Mouse (Mus musculus) CH12.LX (cell line): ENCODE measurements around the gene Rab3b. TPM values are rescaled to one million over a fixed set of nuclear protein-coding genes. Genes with fewer than 3 reads are reported as not detected.

Experiments
- DNase-seq: peaks from one replicate; pipeline ENCODE4 v3.0.0-alpha.2; 2013; ENCODE audit errors: extremely low read depth
- H3K27ac ChIP-seq: 2 replicates; pipeline ENCODE4 v1.5.1; 2012; ENCODE audit warnings: low read depth, mild to moderate bottlenecking, control low read depth, moderate library complexity; ENCODE audit not compliant: insufficient read depth
- H3K27me3 ChIP-seq: replicated peaks from 2 replicates; pipeline ENCODE3; 2012; ENCODE audit warnings: inconsistent platforms
- H3K36me3 ChIP-seq, 2 experiments: replicated peaks in 1 of 2; 2 replicates each; pipeline versions ENCODE3 to v1.6.1; 2012; ENCODE audit warnings: inconsistent platforms in 1 of 2, low read length in 1 of 2, mild to moderate bottlenecking in 1 of 2, mixed read lengths in 1 of 2, moderate library complexity in 1 of 2; ENCODE audit not compliant: control insufficient read depth in 1 of 2, insufficient read depth in 1 of 2
- H3K4me1 ChIP-seq, 2 experiments: 2 replicates each; pipeline ENCODE4 v1.6.1; 2012; ENCODE audit warnings: inconsistent platforms in 1 of 2, moderate library complexity in 1 of 2; ENCODE audit not compliant: insufficient read depth in 2 of 2, control insufficient read depth in 1 of 2
- H3K4me2 ChIP-seq: 2 replicates; pipeline ENCODE4 v1.6.1; 2012; ENCODE audit warnings: low read depth, mild to moderate bottlenecking, control low read depth; ENCODE audit not compliant: poor library complexity, insufficient read depth, severe bottlenecking
- H3K4me3 ChIP-seq, 3 experiments: fragments of 150-350 bp in 1 of 3; sonication (generic) in 1 of 3; replicated peaks in 1 of 3; 2 replicates each; pipeline versions ENCODE3 to v1.5.1; 2011 to 2012; ENCODE audit warnings: low read depth in 2 of 3, low read length in 2 of 3, mild to moderate bottlenecking in 2 of 3, moderate library complexity in 2 of 3, control low read depth in 1 of 3, improper control_type of control experiment in 1 of 3, inconsistent platforms in 1 of 3, mixed read lengths in 1 of 3; ENCODE audit not compliant: poor library complexity in 1 of 3
- H3K79me2 ChIP-seq: replicated peaks from 2 replicates; pipeline ENCODE4 v1.6.1; 2012; ENCODE audit warnings: mild to moderate bottlenecking, moderate library complexity; ENCODE audit not compliant: control insufficient read depth, poor library complexity, insufficient read depth, severe bottlenecking; ENCODE audit errors: extremely low read depth
- H3K9ac ChIP-seq: 2 replicates; pipeline ENCODE4 v1.6.1; 2012; ENCODE audit warnings: low read depth, mild to moderate bottlenecking, control low read depth, moderate library complexity; ENCODE audit not compliant: insufficient read depth
- H3K9me3 ChIP-seq: replicated peaks from 2 replicates; pipeline ENCODE3; 2012; ENCODE audit warnings: low read length, inconsistent platforms, mixed read lengths
- BHLHE40 ChIP-seq: IDR thresholded peaks from 2 replicates; pipeline ENCODE4 v1.6.1; 2011; ENCODE audit warnings: mild to moderate bottlenecking, low read depth, low read length, improper control_type of control experiment
- CHD1 ChIP-seq: IDR thresholded peaks from 2 replicates; pipeline ENCODE4 v1.6.1; 2012; ENCODE audit warnings: low read depth, low read length, improper control_type of control experiment, inconsistent platforms
- CHD2 ChIP-seq: IDR thresholded peaks from 2 replicates; pipeline ENCODE4 v1.6.1; 2011; ENCODE audit warnings: low read length, improper control_type of control experiment
- CTCF ChIP-seq, 2 experiments: IDR thresholded peaks in 1 of 2; conservative IDR thresholded peaks in 1 of 2; 2 replicates each; pipeline ENCODE4 v1.5.1; 2011 to 2012; ENCODE audit warnings: low read depth in 2 of 2, low read length in 2 of 2, improper control_type of control experiment in 1 of 2, inconsistent platforms in 1 of 2, mild to moderate bottlenecking in 1 of 2, moderate library complexity in 1 of 2
- ELF1 ChIP-seq: IDR thresholded peaks from 2 replicates; pipeline ENCODE4 v1.6.1; 2014; ENCODE audit warnings: low read depth, mild to moderate bottlenecking, inconsistent platforms, low read length, improper control_type of control experiment
- EP300 ChIP-seq: IDR thresholded peaks from 2 replicates; pipeline ENCODE4 v1.6.1; 2011; ENCODE audit warnings: low read length, improper control_type of control experiment
- ETS1 ChIP-seq: conservative IDR thresholded peaks from 2 replicates; pipeline ENCODE4 v1.6.1; 2012; ENCODE audit warnings: low read depth, mild to moderate bottlenecking, inconsistent platforms, low read length, improper control_type of control experiment, moderate library complexity
- GABPA ChIP-seq: IDR thresholded peaks from 2 replicates; pipeline ENCODE4 v1.6.1; 2012; ENCODE audit warnings: low read depth, low read length, improper control_type of control experiment, inconsistent platforms; ENCODE audit not compliant: insufficient replicate concordance
- IRF4 ChIP-seq: IDR thresholded peaks from 2 replicates; pipeline ENCODE4 v1.6.1; 2014; ENCODE audit warnings: low read depth, mild to moderate bottlenecking, inconsistent platforms, low read length, improper control_type of control experiment
- JUND ChIP-seq: conservative IDR thresholded peaks from 2 replicates; pipeline ENCODE4 v1.6.1; 2011; ENCODE audit warnings: low read depth, low read length, improper control_type of control experiment
- MAFK ChIP-seq: IDR thresholded peaks from 2 replicates; pipeline ENCODE4 v1.6.1; 2011; ENCODE audit warnings: low read length, improper control_type of control experiment; ENCODE audit not compliant: insufficient replicate concordance
- MAX ChIP-seq: IDR thresholded peaks from 2 replicates; pipeline ENCODE4 v1.6.1; 2011; ENCODE audit warnings: low read length, improper control_type of control experiment
- MAZ ChIP-seq: IDR thresholded peaks from 2 replicates; pipeline ENCODE4 v1.6.1; 2012; ENCODE audit warnings: low read depth, mild to moderate bottlenecking, inconsistent platforms, low read length, improper control_type of control experiment, moderate library complexity
- MEF2A ChIP-seq: IDR thresholded peaks from 2 replicates; pipeline ENCODE4 v1.6.1; 2014; ENCODE audit warnings: low read depth, mild to moderate bottlenecking, inconsistent platforms, low read length, improper control_type of control experiment, borderline replicate concordance
- MXI1 ChIP-seq: IDR thresholded peaks from 2 replicates; pipeline ENCODE4 v1.6.1; 2011; ENCODE audit warnings: mild to moderate bottlenecking, low read depth, low read length, improper control_type of control experiment
- NRF1 ChIP-seq: IDR thresholded peaks from 2 replicates; pipeline ENCODE4 v1.6.1; 2014; ENCODE audit warnings: low read depth, mild to moderate bottlenecking, inconsistent platforms, low read length, improper control_type of control experiment, moderate library complexity
- POLR2A ChIP-seq: IDR thresholded peaks from 2 replicates; pipeline ENCODE4 v1.6.1; 2011; ENCODE audit warnings: low read depth, mild to moderate bottlenecking, improper control_type of control experiment, low read length
- POLR2AphosphoS2 ChIP-seq: IDR thresholded peaks from 2 replicates; pipeline ENCODE4 v1.6.1; 2011; ENCODE audit warnings: low read depth, low read length, improper control_type of control experiment
- RAD21 ChIP-seq: IDR thresholded peaks from 2 replicates; pipeline ENCODE4 v1.6.1; 2011; ENCODE audit warnings: low read depth, mild to moderate bottlenecking, low read length, improper control_type of control experiment, moderate library complexity
- SMC3 ChIP-seq: IDR thresholded peaks from 2 replicates; pipeline ENCODE4 v1.6.1; 2011; ENCODE audit warnings: low read depth, low read length, improper control_type of control experiment
- TBP ChIP-seq: conservative IDR thresholded peaks from 2 replicates; pipeline ENCODE4 v1.6.1; 2011; ENCODE audit warnings: low read depth, low read length, improper control_type of control experiment
- USF2 ChIP-seq: conservative IDR thresholded peaks from 2 replicates; pipeline ENCODE4 v1.6.1; 2011; ENCODE audit warnings: low read depth, low read length, improper control_type of control experiment
- ZC3H11A ChIP-seq: IDR thresholded peaks from 2 replicates; pipeline ENCODE4 v1.6.1; 2012; ENCODE audit warnings: low read depth, mild to moderate bottlenecking, inconsistent platforms, low read length, improper control_type of control experiment
- ZMIZ1 ChIP-seq: IDR thresholded peaks from 2 replicates; pipeline ENCODE4 v1.6.1; 2012; ENCODE audit warnings: low read depth, mild to moderate bottlenecking, inconsistent platforms, low read length, improper control_type of control experiment
- ZNF384 ChIP-seq: IDR thresholded peaks from 2 replicates; pipeline ENCODE4 v1.6.1; 2012; ENCODE audit warnings: low read depth, low read length, improper control_type of control experiment, inconsistent platforms
- dilution Hi-C: fragments of 300-500 bp; cut with MboI; formaldehyde crosslinking; loops from 2 replicates; pipeline ENCODE4 v1.14.3; 2020; ENCODE audit warnings: low sequenced_read_pairs; ENCODE audit not compliant: extremely low pct_unique_long_range_greater_than_20kb, extremely low pct_ligation_motif_present
- in situ Hi-C: fragments of 300-500 bp; cut with MboI; formaldehyde crosslinking; loops from 3 replicates; pipeline ENCODE4 v1.14.3; 2019; ENCODE audit warnings: low sequenced_read_pairs, low pct_ligation_motif_present, low pct_unique_long_range_greater_than_20kb, mixed read lengths
- polyA plus RNA-seq: library from polyadenylated mRNA; unstranded; fragments of >175 nt; gene quantifications from 2 replicates; pipeline ENCODE4 v1.2.1, GENCODE M21; 2012; ENCODE audit warnings: low read depth; ENCODE audit not compliant: insufficient read length
- total RNA-seq, 2 experiments: library from RNA; depleted of rRNA; stranded (reverse); fragments of 300-350 nt in 1 of 2; fragments of >200 nt in 1 of 2; gene quantifications; 2 replicates each; pipeline ENCODE4 v1.2.3; 2012 to 2014

Gene Rab3b
- total and polyA plus RNA-seq, 3 experiments: 0.56 to 0.94 (median 0.85) TPM

GRCm38 (mm10) chr4:108835496-108835895 lies 43.4 kb upstream of the Rab3b start:
- H3K4me2 ChIP-seq: peak overlapping the region; percentile 83
- peaks cover 0 to 21% of the 10 kb centered on the region in 2 experiments for H3K36me3 ChIP-seq
- no peaks in the 10 kb centered on the region for H3K9me3 ChIP-seq
- H3K27me3 ChIP-seq: no peaks in the 10 kb centered on the region
- peak; percentile 29 for DNase-seq
- in situ Hi-C loops (no loop called here), dilution Hi-C loops (no loop called here)
- H3K4me3 ChIP-seq: peak overlapping the region; percentile 72 to 83 (median 76)
- peaks cover 0 to 38% of the 10 kb centered on the region in 2 experiments; a peak in 2 of 4 replicates for H3K4me1 ChIP-seq
- no peak for TF ChIP-seq CTCF (conservative IDR thresholded peaks at IDR 0.05 in 1 of 2, IDR thresholded peaks at IDR 0.05 in 1 of 2; ENCODE audit: low read depth in 2 of 2, low read length in 2 of 2)
- no peak for TF ChIP-seq MEF2A
- TF ChIP-seq JUND: no peak
- TF ChIP-seq USF2: no peak
- no peak for TF ChIP-seq SMC3
- no peak for TF ChIP-seq ZC3H11A
- no peak for TF ChIP-seq ELF1
- TF ChIP-seq GABPA: no peak
- TF ChIP-seq CHD2: no peak
- TF ChIP-seq RAD21: no peak
- no peak for TF ChIP-seq IRF4
- no peak for TF ChIP-seq CHD1
- TF ChIP-seq POLR2A: no peak
- TF ChIP-seq ETS1: no peak
- TF ChIP-seq POLR2AphosphoS2: no peak
- TF ChIP-seq EP300: no peak
- H3K9ac ChIP-seq: peak overlapping the region; percentile 98
- peaks cover 45% of the 10 kb centered on the region for H3K79me2 ChIP-seq
- H3K27ac ChIP-seq: no peak overlapping the region

- H3K79me2 ChIP-seq: peaks cover 37% of the 10 kb centered on the region
- no peak overlapping the region for H3K9ac ChIP-seq
- in situ Hi-C loops: no loop called here
- TF ChIP-seq JUND (no peak), ZMIZ1 (no peak), ETS1 (no peak), USF2 (no peak), NRF1 (no peak), MXI1 (no peak), MAFK (no peak), MEF2A (no peak), MAX (no peak), TBP (no peak), RAD21 (no peak), IRF4 (no peak), BHLHE40 (no peak), EP300 (no peak), MAZ (no peak), ZNF384 (no peak)
- peaks cover 0 to 22% of the 10 kb centered on the region in 2 experiments; a peak in 2 of 4 replicates for H3K4me1 ChIP-seq
- DNase-seq: no peak
- dilution Hi-C loops: no loop called here
- no peak overlapping the region for H3K4me2 ChIP-seq
- H3K27ac ChIP-seq: no peak overlapping the region
- H3K36me3 ChIP-seq: peaks cover 0 to 31% of the 10 kb centered on the region in 2 experiments
- no peaks in the 10 kb centered on the region for H3K27me3 ChIP-seq
- H3K9me3 ChIP-seq: no peaks in the 10 kb centered on the region
- H3K4me3 ChIP-seq: no peak overlapping the region
Measured at GRCm38 (mm10) chr4:108838031-108838430, 40.8 kb upstream of the Rab3b start.
